Mouse (Mus musculus) hindbrain, embryonic 11.5 days (tissue): ENCODE data around the gene Enpp6. TPM values are rescaled to one million over a fixed set of nuclear protein-coding genes. Genes with fewer than 3 reads are reported as not detected.

Source experiments
- ATAC-seq: fragments of 200-750 bp; cut with Nextera tagmentation; 2 replicates; pipeline ENCODE4 v1.8.0; 2017; ENCODE audit warnings: mild to moderate bottlenecking, moderate TSS enrichment, moderate library complexity; ENCODE audit not compliant: low FRiP score
- DNase-seq: peaks from one replicate; pipeline ENCODE4 v3.0.0-alpha.2; 2015; ENCODE audit warnings: low spot score
- H3K27ac ChIP-seq: fragments of 300-500 bp; sonication (generic); 2 replicates; pipeline ENCODE4 v1.5.1; 2014; ENCODE audit warnings: mild to moderate bottlenecking, low read depth, low read length
- H3K27me3 ChIP-seq: fragments of 300-500 bp; sonication (generic); 2 replicates; pipeline ENCODE4 v1.6.1; 2014; ENCODE audit warnings: mild to moderate bottlenecking, low read length, moderate library complexity, mixed read lengths; ENCODE audit not compliant: control insufficient read depth, insufficient read depth
- H3K36me3 ChIP-seq: fragments of 300-500 bp; sonication (generic); 2 replicates; pipeline ENCODE4 v1.6.1; 2014; ENCODE audit warnings: mild to moderate bottlenecking, low read length, moderate library complexity, mixed read lengths; ENCODE audit not compliant: control insufficient read depth, insufficient read depth
- H3K4me1 ChIP-seq: fragments of 300-500 bp; sonication (generic); replicated peaks from 2 replicates; pipeline ENCODE4 v1.6.1; 2014; ENCODE audit warnings: low read length, mixed read lengths; ENCODE audit not compliant: control insufficient read depth, insufficient read depth
- H3K4me2 ChIP-seq: fragments of 300-500 bp; sonication (generic); replicated peaks from 2 replicates; pipeline ENCODE4 v1.6.1; 2014; ENCODE audit warnings: mild to moderate bottlenecking, low read depth, low read length
- H3K4me3 ChIP-seq: fragments of 300-500 bp; sonication (generic); 2 replicates; pipeline ENCODE4 v1.5.1; 2014; ENCODE audit warnings: low read depth, low read length
- H3K9ac ChIP-seq: fragments of 300-500 bp; sonication (generic); 2 replicates; pipeline ENCODE4 v1.6.1; 2014; ENCODE audit warnings: low read depth, low read length
- H3K9me3 ChIP-seq: fragments of 300-500 bp; sonication (generic); 2 replicates; pipeline ENCODE4 v1.6.1; 2016; ENCODE audit warnings: low read length; ENCODE audit not compliant: control insufficient read depth
- WGBS: fragments of 180-500 bp; shearing (Covaris S2); extraction: QIAGEN DNeasy Blood & Tissue Kit; methylation state at CpG from one replicate; pipeline ENCODE4 v1.1.7; 2014; 5-methylcytosine and 5-hydroxymethylcytosine counted together
- polyA plus RNA-seq: library from polyadenylated mRNA; unstranded; fragments of >200 nt; fragmentation: Nextera tagmentation; extraction: Ambion mirVana; gene quantifications from 2 replicates; pipeline ENCODE4 v1.2.1, GENCODE M21; 2014

Enpp6 gene
- polyA plus RNA-seq, 1 experiment from 2014 or later = 0.48 TPM

DNA sequence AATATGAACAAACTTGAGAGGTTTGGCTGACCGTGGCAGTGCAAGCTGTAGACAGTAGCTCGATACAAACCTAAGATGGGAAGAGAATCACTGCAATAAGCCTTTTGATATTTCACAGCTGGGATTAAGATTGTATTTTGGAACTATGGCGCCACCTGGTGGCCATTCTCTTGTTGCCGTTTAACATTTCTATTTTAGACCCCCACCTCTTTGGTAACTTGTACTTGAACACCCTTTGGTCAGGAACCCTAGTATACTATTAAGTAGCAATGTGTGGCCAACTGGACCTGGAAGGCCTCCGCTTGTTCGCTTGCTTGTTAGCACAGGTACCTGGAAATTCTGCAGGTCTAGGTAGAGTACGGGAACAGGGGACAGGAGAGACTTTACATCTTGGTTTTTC, 33.2 kb upstream of the Enpp6 start:
- H3K9me3 ChIP-seq = no peaks in the 10 kb centered on the region
- H3K27me3 ChIP-seq = no peaks in the 10 kb centered on the region
- H3K4me3 ChIP-seq = no peak overlapping the region
- H3K9ac ChIP-seq = no peak overlapping the region
- no peaks in the 10 kb centered on the region for H3K4me1 ChIP-seq
- H3K36me3 ChIP-seq = no peaks in the 10 kb centered on the region
- H3K4me2 ChIP-seq = no peak overlapping the region
- H3K27ac ChIP-seq = no peak overlapping the region
- DNase-seq (peak; percentile 90), ATAC-seq (0 out of 2 replicates have a peak, but pooled peaks have one; percentile 19)
- 24% methylated on average over 7 of the region's 7 CpGs for WGBS

DNA sequence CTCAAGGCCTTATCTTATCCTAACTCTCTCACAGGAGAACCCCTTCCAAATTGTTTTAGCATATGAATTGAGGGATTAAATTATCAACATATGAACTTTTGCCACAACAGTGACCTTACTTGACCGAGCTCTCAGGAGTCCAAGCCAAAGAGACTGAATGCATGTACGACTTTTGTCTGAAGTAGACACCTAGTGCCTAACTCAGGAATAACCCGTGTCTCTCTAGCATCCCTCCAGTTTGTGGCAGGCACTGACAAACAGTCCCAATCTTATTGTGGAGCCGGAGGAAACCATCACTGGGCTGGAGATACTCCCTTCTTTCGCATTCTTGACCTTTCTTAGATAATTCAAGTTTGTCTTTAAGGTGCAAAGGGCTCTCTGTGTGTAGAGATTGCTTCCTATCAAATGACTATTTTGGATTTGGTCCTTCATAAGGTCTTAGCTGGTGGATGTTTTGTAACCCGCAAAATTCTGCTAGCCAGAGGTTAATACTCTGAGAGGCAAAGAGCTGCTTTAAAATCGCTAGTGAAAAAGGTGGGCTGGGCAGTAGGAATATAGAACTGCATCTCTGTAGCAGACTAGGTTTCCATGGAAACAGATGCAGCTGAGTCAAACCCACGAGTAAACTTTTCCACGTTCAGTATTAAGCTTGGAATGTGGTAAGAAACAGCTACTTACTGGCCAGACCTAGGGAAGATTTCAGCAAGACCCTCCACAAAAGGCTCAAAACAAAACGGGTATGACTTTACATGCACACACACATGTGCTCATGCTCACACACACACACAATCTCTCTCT, 23.9 kb upstream of the Enpp6 start:
- no peak overlapping the region for H3K9ac ChIP-seq
- DNase-seq (no peak), ATAC-seq (no peak)
- H3K4me3 ChIP-seq = no peak overlapping the region
- H3K4me1 ChIP-seq = no peaks in the 10 kb centered on the region
- WGBS = 54% methylated on average over 10 of the region's 10 CpGs
- no peaks in the 10 kb centered on the region for H3K36me3 ChIP-seq
- H3K4me2 ChIP-seq = no peak overlapping the region
- no peaks in the 10 kb centered on the region for H3K27me3 ChIP-seq
- no peaks in the 10 kb centered on the region for H3K9me3 ChIP-seq
- no peak overlapping the region for H3K27ac ChIP-seq

- H3K9me3 ChIP-seq = no peaks in the 10 kb centered on the region
- H3K36me3 ChIP-seq = no peaks in the 10 kb centered on the region
- H3K27ac ChIP-seq = no peak overlapping the region
- H3K4me2 ChIP-seq = no peak overlapping the region
- WGBS = 26% methylated on average over 8 of the region's 8 CpGs
- no peak overlapping the region for H3K9ac ChIP-seq
- DNase-seq = no peak
- no peak overlapping the region for H3K4me3 ChIP-seq
- no peaks in the 10 kb centered on the region for H3K4me1 ChIP-seq
- H3K27me3 ChIP-seq = no peaks in the 10 kb centered on the region
- ATAC-seq = no peak
Observed at GRCm38 (mm10) chr8:46963619-46964145, 23.0 kb upstream of the Enpp6 start.

GRCm38 (mm10) chr8:46965812-46966211, 20.9 kb upstream of the Enpp6 start:
- no peak overlapping the region for H3K27ac ChIP-seq
- H3K9ac ChIP-seq = no peak overlapping the region
- DNase-seq = no peak
- ATAC-seq = no peak; the same call in 1 of the 2 replicates
- H3K9me3 ChIP-seq = no peaks in the 10 kb centered on the region
- no peaks in the 10 kb centered on the region for H3K4me1 ChIP-seq
- no peak overlapping the region for H3K4me2 ChIP-seq
- no peaks in the 10 kb centered on the region for H3K27me3 ChIP-seq
- H3K4me3 ChIP-seq = no peak overlapping the region
- no peaks in the 10 kb centered on the region for H3K36me3 ChIP-seq
- 58% methylated on average over 10 of the region's 14 CpGs for WGBS

- ATAC-seq (no peak), DNase-seq (no peak)
- H3K27ac ChIP-seq = no peak overlapping the region
- no peak overlapping the region for H3K9ac ChIP-seq
- WGBS = 92% methylated on average over 3 of the region's 3 CpGs
- H3K27me3 ChIP-seq = no peaks in the 10 kb centered on the region
- H3K4me1 ChIP-seq = no peaks in the 10 kb centered on the region
- H3K9me3 ChIP-seq = no peaks in the 10 kb centered on the region
- no peak overlapping the region for H3K4me2 ChIP-seq
- no peaks in the 10 kb centered on the region for H3K36me3 ChIP-seq
- H3K4me3 ChIP-seq = no peak overlapping the region
Observed at GRCm38 (mm10) chr8:46968721-46969120, 18.0 kb upstream of the Enpp6 start.

- H3K4me2 ChIP-seq = no peak overlapping the region
- no peaks in the 10 kb centered on the region for H3K36me3 ChIP-seq
- H3K4me3 ChIP-seq = no peak overlapping the region
- H3K4me1 ChIP-seq = no peaks in the 10 kb centered on the region
- ATAC-seq (no peak), DNase-seq (no peak)
- H3K9ac ChIP-seq = no peak overlapping the region
- WGBS = 65% methylated on average over 2 of the region's 2 CpGs
- H3K27me3 ChIP-seq = no peaks in the 10 kb centered on the region
- no peaks in the 10 kb centered on the region for H3K9me3 ChIP-seq
- H3K27ac ChIP-seq = no peak overlapping the region
Observed at GRCm38 (mm10) chr8:46969386-46969785, 17.3 kb upstream of the Enpp6 start.

GRCm38 (mm10) chr8:46977376-46977775, 9.3 kb upstream of the Enpp6 start:
- no peaks in the 10 kb centered on the region for H3K9me3 ChIP-seq
- H3K36me3 ChIP-seq = no peaks in the 10 kb centered on the region
- ATAC-seq (no peak), DNase-seq (no peak)
- H3K9ac ChIP-seq = no peak overlapping the region
- H3K27ac ChIP-seq = no peak overlapping the region
- 93% methylated on average over 4 of the region's 4 CpGs for WGBS
- no peaks in the 10 kb centered on the region for H3K27me3 ChIP-seq
- H3K4me1 ChIP-seq = no peaks in the 10 kb centered on the region
- H3K4me3 ChIP-seq = no peak overlapping the region
- H3K4me2 ChIP-seq = no peak overlapping the region

DNA sequence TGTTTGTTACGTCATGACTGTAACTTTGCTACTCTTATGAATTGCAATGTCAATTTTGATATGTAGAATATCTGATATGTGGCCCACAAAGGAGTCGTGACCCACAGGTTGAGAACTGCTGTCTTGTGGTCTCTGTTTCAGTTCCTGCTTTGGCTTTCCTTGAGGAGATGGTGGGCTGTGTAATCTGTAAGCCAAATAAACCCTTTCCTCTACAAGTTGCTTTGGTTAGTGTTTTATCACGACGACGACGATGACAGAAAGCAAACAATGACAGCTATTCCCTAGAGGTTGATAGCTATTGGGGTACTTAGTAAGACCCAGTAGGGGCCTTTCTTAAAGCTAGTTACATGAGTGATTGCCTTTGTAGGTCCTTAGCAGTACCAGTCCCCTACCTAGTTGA, 4.5 kb upstream of the Enpp6 start:
- no peaks in the 10 kb centered on the region for H3K36me3 ChIP-seq
- 88% methylated on average over 6 of the region's 6 CpGs for WGBS
- no peak overlapping the region for H3K4me3 ChIP-seq
- H3K4me1 ChIP-seq = no peaks in the 10 kb centered on the region
- H3K9me3 ChIP-seq = no peaks in the 10 kb centered on the region
- DNase-seq = no peak
- no peaks in the 10 kb centered on the region for H3K27me3 ChIP-seq
- H3K27ac ChIP-seq = no peak overlapping the region
- H3K4me2 ChIP-seq = no peak overlapping the region
- ATAC-seq = no peak
- no peak overlapping the region for H3K9ac ChIP-seq

DNA sequence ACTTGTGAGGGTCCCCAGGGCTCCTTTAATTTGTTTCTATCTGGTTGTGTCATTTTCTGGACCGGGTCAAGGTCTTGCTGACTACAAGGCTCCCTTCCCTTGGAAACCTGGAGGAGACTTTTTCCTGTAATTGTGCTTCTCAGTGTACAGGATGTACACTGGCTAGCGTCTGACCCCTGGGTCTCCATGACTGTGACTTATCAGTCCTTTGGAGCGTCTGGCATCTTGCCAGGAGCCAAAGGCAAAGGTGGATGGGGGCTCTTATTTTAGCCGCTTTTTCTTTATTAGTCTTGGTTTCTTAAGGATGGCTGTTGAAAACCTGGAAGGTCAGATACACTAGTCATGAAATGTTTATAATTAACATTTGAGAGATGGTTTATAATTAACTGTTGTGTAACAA, 3.9 kb upstream of the Enpp6 start:
- no peaks in the 10 kb centered on the region for H3K27me3 ChIP-seq
- ATAC-seq = no peak
- H3K9ac ChIP-seq = no peak overlapping the region
- H3K36me3 ChIP-seq = no peaks in the 10 kb centered on the region
- H3K9me3 ChIP-seq = no peaks in the 10 kb centered on the region
- no peak overlapping the region for H3K27ac ChIP-seq
- H3K4me2 ChIP-seq = no peak overlapping the region
- no peaks in the 10 kb centered on the region for H3K4me1 ChIP-seq
- 77% methylated on average over 4 of the region's 4 CpGs for WGBS
- DNase-seq = no peak
- H3K4me3 ChIP-seq = no peak overlapping the region
